Mouse (Mus musculus) stomach, postnatal 0 days (tissue): ENCODE data around the gene Tmed10. TPM values are rescaled to one million over a fixed set of nuclear protein-coding genes. Genes with fewer than 3 reads are reported as not detected.

Experiments used
- ATAC-seq: fragments of 200-750 bp; cut with Nextera tagmentation; 2 replicates; pipeline ENCODE4 v1.8.0; 2017; ENCODE audit not compliant: low FRiP score, low TSS enrichment
- DNase-seq: peaks from one replicate; pipeline ENCODE4 v3.0.0-alpha.2; 2016; ENCODE audit warnings: low spot score
- H3K27ac ChIP-seq: fragments of 300-500 bp; sonication (generic); replicated peaks from 2 replicates; pipeline ENCODE4 v1.5.1; 2014; ENCODE audit warnings: mild to moderate bottlenecking, control low read depth
- H3K27me3 ChIP-seq: fragments of 300-500 bp; sonication (generic); 2 replicates; pipeline ENCODE4 v1.6.1; 2014; ENCODE audit warnings: low read length; ENCODE audit not compliant: control insufficient read depth, insufficient read depth
- H3K36me3 ChIP-seq: fragments of 300-500 bp; sonication (generic); 2 replicates; pipeline ENCODE4 v1.6.1; 2014; ENCODE audit warnings: low read length, mixed read lengths; ENCODE audit not compliant: control insufficient read depth, insufficient read depth
- H3K4me1 ChIP-seq: fragments of 300-500 bp; sonication (generic); replicated peaks from 2 replicates; pipeline ENCODE4 v1.6.1; 2014; ENCODE audit warnings: antibody characterized with exemption; ENCODE audit not compliant: control insufficient read depth, insufficient read depth
- H3K4me2 ChIP-seq: fragments of 300-500 bp; sonication (generic); replicated peaks from 2 replicates; pipeline ENCODE4 v1.6.1; 2014; ENCODE audit warnings: low read depth, mild to moderate bottlenecking, control low read depth, moderate library complexity
- H3K4me3 ChIP-seq: fragments of 300-500 bp; sonication (generic); 2 replicates; pipeline ENCODE4 v1.5.1; 2014; ENCODE audit warnings: low read depth, low read length, control low read depth
- H3K9ac ChIP-seq: fragments of 300-500 bp; sonication (generic); 2 replicates; pipeline ENCODE4 v1.6.1; 2014; ENCODE audit warnings: mild to moderate bottlenecking, low read length, control low read depth, mixed read lengths
- H3K9me3 ChIP-seq: fragments of 300-500 bp; sonication (generic); 2 replicates; pipeline ENCODE4 v1.6.1; 2016; ENCODE audit warnings: low read length; ENCODE audit not compliant: control insufficient read depth
- CTCF ChIP-seq: IDR thresholded peaks from 2 replicates; pipeline ENCODE4 v1.5.1; 2016; ENCODE audit warnings: antibody characterized with exemption, low read depth, mild to moderate bottlenecking, moderate library complexity
- EP300 ChIP-seq: optimal IDR thresholded peaks from 2 replicates; pipeline ENCODE3; 2016; ENCODE audit warnings: antibody characterized with exemption
- WGBS: fragments of 180-500 bp; shearing (Covaris S2); extraction: QIAGEN DNeasy Blood & Tissue Kit; methylation state at CpG from one replicate; pipeline ENCODE4 v1.1.7; 2014; 5-methylcytosine and 5-hydroxymethylcytosine counted together
- polyA plus RNA-seq: library from polyadenylated mRNA; unstranded; fragments of >200 nt; fragmentation: Nextera tagmentation; extraction: Ambion mirVana; gene quantifications from 2 replicates; pipeline ENCODE4 v1.2.1, GENCODE M21; 2015

The Tmed10 gene
- polyA plus RNA-seq, 1 experiment from 2014 or later = 370 TPM

GRCm38 (mm10) chr12:85391148-85391547 lies 16.5 kb upstream of the Tmed10 start:
- Histone ChIP-seq H3K4me2 (no peak overlapping the region), H3K9ac (no peak overlapping the region), H3K9me3 (no peaks in the 10 kb centered on the region), H3K36me3 (no peaks in the 10 kb centered on the region), H3K27ac (no peak overlapping the region), H3K4me3 (no peak overlapping the region), H3K4me1 (no peaks in the 10 kb centered on the region), H3K27me3 (no peaks in the 10 kb centered on the region)
- no peak for ATAC-seq
- DNase-seq = no peak
- TF ChIP-seq EP300 (no peak), CTCF (no peak)
- WGBS = 85% methylated on average over 7 of the region's 7 CpGs

DNA sequence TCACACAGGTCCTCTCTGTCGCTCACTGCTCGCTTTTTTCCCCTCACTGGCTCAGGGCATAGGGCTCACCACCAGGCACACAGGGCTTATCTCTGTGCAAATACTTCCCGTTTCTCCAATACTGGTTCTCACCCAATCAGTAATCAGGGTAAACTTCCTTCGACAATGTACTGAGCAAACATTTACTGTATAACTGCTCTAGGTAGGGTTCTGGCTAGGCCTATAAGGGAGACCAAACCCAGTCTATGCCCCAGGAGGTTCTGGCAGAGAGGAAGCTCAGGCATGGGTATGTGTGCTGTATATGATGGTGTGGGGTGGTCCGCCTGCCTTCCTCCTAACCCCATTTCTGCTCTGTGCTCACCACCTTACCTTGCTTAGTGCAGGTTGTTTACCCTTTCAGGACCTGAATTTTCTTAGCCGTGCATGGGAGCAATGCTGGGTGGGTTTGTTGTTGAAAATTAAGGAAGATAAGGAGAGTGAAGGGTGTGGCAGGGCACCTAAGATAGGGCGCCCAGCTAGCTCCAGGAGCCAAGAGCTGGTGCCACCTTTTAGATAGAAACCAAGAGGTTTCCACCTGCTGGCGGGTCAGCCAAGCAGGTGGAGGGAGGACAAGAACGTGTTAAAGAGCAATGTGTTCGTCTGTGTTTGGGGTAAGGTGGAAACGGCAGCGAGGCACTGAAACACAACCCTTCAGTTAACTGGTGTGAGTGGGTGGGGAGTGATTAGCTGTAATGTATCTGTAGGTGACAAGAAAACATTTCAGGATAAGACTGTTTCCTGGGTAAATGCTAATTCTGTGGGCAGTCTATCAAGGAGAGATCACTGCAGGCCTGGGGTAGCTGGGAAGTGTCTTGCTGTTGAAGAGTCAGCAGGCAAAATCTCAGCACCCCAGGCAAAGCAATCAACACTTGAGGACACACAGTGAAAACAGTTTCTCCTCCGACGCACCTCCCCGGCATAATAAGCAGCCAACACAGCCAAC lies 14.8 kb upstream of the Tmed10 start:
- DNase-seq (peak; percentile 71), ATAC-seq (peak; percentile 94)
- peaks cover 2% of the 10 kb centered on the region; the same call in 1 of the 2 replicates for H3K4me1 ChIP-seq
- 50% methylated on average over 15 of the region's 15 CpGs for WGBS
- peak; percentile 42 for TF ChIP-seq CTCF
- TF ChIP-seq EP300 = no peak
- no peak overlapping the region for H3K9ac ChIP-seq
- H3K4me3 ChIP-seq = no peak overlapping the region
- H3K9me3 ChIP-seq = no peaks in the 10 kb centered on the region
- H3K27ac ChIP-seq = peak overlapping the region; percentile 78
- no peaks in the 10 kb centered on the region for H3K27me3 ChIP-seq
- H3K36me3 ChIP-seq = no peaks in the 10 kb centered on the region
- peak overlapping the region; percentile 23; the same call in 1 of the 2 replicates for H3K4me2 ChIP-seq

- ATAC-seq (no peak), DNase-seq (no peak)
- H3K4me2 ChIP-seq = no peak overlapping the region
- no peak overlapping the region for H3K9ac ChIP-seq
- no peak overlapping the region for H3K4me3 ChIP-seq
- H3K9me3 ChIP-seq = no peaks in the 10 kb centered on the region
- H3K36me3 ChIP-seq = no peaks in the 10 kb centered on the region
- peak overlapping the region; percentile 69 for H3K27ac ChIP-seq
- no peak for TF ChIP-seq CTCF
- TF ChIP-seq EP300 = no peak
- WGBS = 36% methylated on average over 5 of the region's 5 CpGs
- peaks cover 2% of the 10 kb centered on the region; the same call in 1 of the 2 replicates for H3K4me1 ChIP-seq
- no peaks in the 10 kb centered on the region for H3K27me3 ChIP-seq
These were observed 11.3 kb upstream of the Tmed10 start for GRCm38 (mm10) chr12:85385995-85386375.

DNA sequence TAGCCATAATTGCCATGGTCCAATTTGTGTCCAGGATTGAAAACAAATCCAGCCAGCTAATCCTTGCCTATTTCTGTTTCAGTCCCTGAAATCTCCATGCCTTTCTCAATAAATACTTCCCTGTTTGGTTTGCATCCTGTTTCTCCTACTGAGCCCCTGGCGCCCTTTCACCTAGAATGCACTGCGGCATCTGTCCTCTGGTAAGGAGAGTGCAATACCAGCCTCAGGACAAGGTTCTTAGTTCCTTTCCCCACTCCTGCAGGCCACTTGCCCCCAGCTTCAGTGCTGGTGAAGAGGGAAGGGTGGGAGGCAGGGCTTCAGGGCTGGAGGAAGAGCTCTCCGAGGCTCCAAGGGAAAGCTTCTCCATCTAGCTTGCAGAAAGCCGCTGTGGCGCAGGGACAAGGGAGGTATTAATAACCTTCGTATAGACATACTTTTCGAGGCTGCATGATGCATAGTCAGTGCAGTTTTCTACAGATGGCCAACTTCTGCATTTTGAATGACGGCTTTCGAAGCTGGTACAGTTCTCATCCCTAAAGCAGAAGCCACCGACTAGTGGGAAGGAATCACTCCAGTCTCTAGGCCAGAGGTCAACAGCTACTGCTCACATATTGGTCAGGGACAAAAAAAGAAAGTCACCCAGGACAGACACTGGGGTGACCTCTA lies 10.8 kb upstream of the Tmed10 start:
- TF ChIP-seq CTCF (no peak), EP300 (no peak)
- Histone ChIP-seq H3K36me3 (no peaks in the 10 kb centered on the region), H3K27ac (peak overlapping the region; percentile 69), H3K9ac (no peak overlapping the region), H3K4me2 (no peak overlapping the region), H3K4me3 (no peak overlapping the region), H3K9me3 (no peaks in the 10 kb centered on the region), H3K4me1 (peaks cover 2% of the 10 kb centered on the region; the same call in 1 of the 2 replicates), H3K27me3 (no peaks in the 10 kb centered on the region)
- WGBS = 52% methylated on average over 10 of the region's 10 CpGs
- ATAC-seq (no peak), DNase-seq (peak; percentile 40)

GRCm38 (mm10) chr12:85382761-85383680 lies 8.4 kb upstream of the Tmed10 start:
- no peaks in the 10 kb centered on the region for H3K27me3 ChIP-seq
- WGBS = 55% methylated on average over 14 of the region's 14 CpGs
- no peak overlapping the region for H3K4me3 ChIP-seq
- no peak overlapping the region for H3K4me2 ChIP-seq
- H3K27ac ChIP-seq = no peak overlapping the region; the same call in 1 of the 2 replicates
- DNase-seq (peak; percentile 51), ATAC-seq (peak; percentile 49; the same call in 1 of the 2 replicates)
- H3K9ac ChIP-seq = no peak overlapping the region
- H3K36me3 ChIP-seq = no peaks in the 10 kb centered on the region
- H3K4me1 ChIP-seq = peaks cover 2% of the 10 kb centered on the region; the same call in 1 of the 2 replicates
- H3K9me3 ChIP-seq = no peaks in the 10 kb centered on the region
- TF ChIP-seq CTCF (no peak), EP300 (no peak)
